Comparison of ENCODE assay signal across 8 mouse cellular contexts in genomic region chr7:13046084-13046483, GRCm38 (mm10). TPM values are rescaled to one million over a fixed set of nuclear protein-coding genes. Genes with fewer than 3 reads are reported as not detected.
A peak's percentile ranks its signal among the peaks of the same experiment; 100 is the strongest.
DNase-seq lines count a peak whose midpoint lies in the region; ATAC-seq and TF ChIP-seq lines count a peak whose summit lies in the region.

No protein-coding gene starts in this region.

- H3K4me1 ChIP-seq in ES-Bruce4 (ENCODE audit: control insufficient read depth, insufficient read depth, low read length): no peaks in the 10 kb centered on the region
- peaks cover 18% of the 10 kb centered on the region; the same call in 1 of the 2 replicates for H3K4me1 ChIP-seq in cerebellum, adult 2 months (ENCODE audit: control insufficient read depth, insufficient read depth, low read length)
- H3K4me1 ChIP-seq in kidney, embryonic 16.5 days (ENCODE audit: insufficient read depth, low read length): peaks cover 11% of the 10 kb centered on the region; the same call in 1 of the 2 replicates

- no peak overlapping the region for H3K4me2 ChIP-seq in kidney, embryonic 16.5 days (replicated peaks; ENCODE audit: low read depth, low read length)

- TF ChIP-seq EP300 in ES-Bruce4 (IDR thresholded peaks at IDR 0.05; ENCODE audit: insufficient read depth, low read depth, low read length): no peak

- H3K9ac ChIP-seq in ES-Bruce4 (ENCODE audit: low read depth, poor library complexity, severe bottlenecking): no peak overlapping the region
- H3K9ac ChIP-seq in kidney, embryonic 16.5 days (replicated peaks; ENCODE audit: low read length): no peak overlapping the region

- H3K9me3 ChIP-seq in ES-Bruce4 (replicated peaks; ENCODE audit: control insufficient read depth, insufficient read depth, low read length, poor library complexity, severe bottlenecking): no peaks in the 10 kb centered on the region
- H3K9me3 ChIP-seq in kidney, embryonic 16.5 days (ENCODE audit: low read length): no peaks in the 10 kb centered on the region

- peak; percentile 44 for ATAC-seq in kidney, embryonic 16.5 days (ENCODE audit: low FRiP score, low TSS enrichment)

- no peaks in the 10 kb centered on the region for H3K27me3 ChIP-seq in ES-Bruce4 (ENCODE audit: control insufficient read depth, insufficient read depth, low read length, poor library complexity, severe bottlenecking)
- no peaks in the 10 kb centered on the region for H3K27me3 ChIP-seq in cerebellum, adult 2 months (ENCODE audit: control insufficient read depth, insufficient read depth, low read length)
- peaks cover 29% of the 10 kb centered on the region for H3K27me3 ChIP-seq in kidney, embryonic 16.5 days (ENCODE audit: insufficient read depth, low read length)

- peak; percentile 64 for TF ChIP-seq CTCF in ES-Bruce4 (IDR thresholded peaks at IDR 0.05; ENCODE audit: low read depth, low read length)
- peak; percentile 69 for TF ChIP-seq CTCF in cerebellum, adult 2 months (IDR thresholded peaks at IDR 0.05; ENCODE audit: borderline replicate concordance, insufficient read depth, low read depth, low read length)

- TF ChIP-seq POLR2A in ES-Bruce4 (IDR thresholded peaks at IDR 0.05; ENCODE audit: insufficient read depth, low read length): no peak
- TF ChIP-seq POLR2A in cerebellum, adult 2 months (IDR thresholded peaks at IDR 0.05; ENCODE audit: borderline replicate concordance, insufficient read depth, low read length): no peak

- 5% methylated on average over 2 of the region's 2 CpGs for WGBS in cerebellum, adult 2 months
- WGBS in kidney, embryonic 16.5 days: 1% methylated on average over 2 of the region's 2 CpGs

- H3K27ac ChIP-seq in ES-Bruce4 (ENCODE audit: insufficient read depth, low read length): no peak overlapping the region
- H3K27ac ChIP-seq in cerebellum, adult 2 months (ENCODE audit: insufficient read depth, low read length): no peak overlapping the region
- H3K27ac ChIP-seq in kidney, embryonic 16.5 days (ENCODE audit: low read length): no peak overlapping the region

- peak; percentile 88 for DNase-seq in 416B (ENCODE audit: low read depth)
- DNase-seq in cerebellum, adult 2 months: peak; percentile 52 to 68
- peak; percentile 72 for DNase-seq in heart, adult 8-10 months (ENCODE audit: low spot score)
- DNase-seq in lung, postnatal 14 days: peak; percentile 77
- peak; percentile 32 for DNase-seq in spleen, adult 12 weeks (ENCODE audit: low spot score)
- no peak for DNase-seq in frontal cortex, postnatal 25 days (ENCODE audit: low spot score in 2 of 2)

- H3K36me3 ChIP-seq in ES-Bruce4 (ENCODE audit: control insufficient read depth, insufficient read depth, low read length, poor library complexity, severe bottlenecking): no peaks in the 10 kb centered on the region
- no peaks in the 10 kb centered on the region for H3K36me3 ChIP-seq in kidney, embryonic 16.5 days (ENCODE audit: insufficient read depth, low read length)

- no peak overlapping the region for H3K4me3 ChIP-seq in ES-Bruce4 (ENCODE audit: low read depth, low read length)
- no peak overlapping the region for H3K4me3 ChIP-seq in cerebellum, adult 2 months (replicated peaks; ENCODE audit: insufficient read depth, low read depth, low read length)
- no peak overlapping the region for H3K4me3 ChIP-seq in kidney, embryonic 16.5 days (ENCODE audit: low read length)

RNA-seq across cellular contexts. Expression of gene Ube2m, which starts 8.0 kb away (rescaled TPM):
- polyA plus RNA-seq in ES-Bruce4 (2011; ENCODE audit: insufficient read depth, insufficient read length, low read depth, missing spikeins): 195 and 239 TPM in 2 replicates
- polyA plus RNA-seq in cerebellum, adult 2 months (2012; rRNA removed): 376 and 405 TPM in 2 replicates
- 100 to 1,000 TPM; 204 to 216 (median 210) TPM for total RNA-seq in heart, adult 8-10 months (2022)
- polyA plus RNA-seq in kidney, embryonic 16.5 days (2015; fragmentation: Nextera tagmentation; extraction: Ambion mirVana): 30.4 and 54.9 TPM in 2 replicates

RNA-seq across cellular contexts. Expression of gene Mzf1, which starts 8.5 kb away (rescaled TPM):
- 0.90 and 0.93 TPM in 2 replicates for polyA plus RNA-seq in ES-Bruce4 (2011; ENCODE audit: insufficient read depth, insufficient read length, low read depth, missing spikeins)
- 4.6 TPM in 2 replicates for polyA plus RNA-seq in cerebellum, adult 2 months (2012; rRNA removed)
- under 1 TPM; 0.19 to 0.60 (median 0.29) TPM for total RNA-seq in heart, adult 8-10 months (2022)
- polyA plus RNA-seq in kidney, embryonic 16.5 days (2015; fragmentation: Nextera tagmentation; extraction: Ambion mirVana): 3.8 and 5.1 TPM in 2 replicates

RNA-seq across cellular contexts. Expression of gene Chmp2a, which starts 11.5 kb away (rescaled TPM):
- polyA plus RNA-seq in ES-Bruce4 (2011; ENCODE audit: insufficient read depth, insufficient read length, low read depth, missing spikeins): 153 and 159 TPM in 2 replicates
- polyA plus RNA-seq in cerebellum, adult 2 months (2012; rRNA removed): 258 and 264 TPM in 2 replicates
- 100 to 1,000 TPM; 142 to 153 (median 147) TPM for total RNA-seq in heart, adult 8-10 months (2022)
- polyA plus RNA-seq in kidney, embryonic 16.5 days (2015; fragmentation: Nextera tagmentation; extraction: Ambion mirVana): 159 and 162 TPM in 2 replicates

RNA-seq across cellular contexts. Expression of gene Zbtb45, which starts 36.2 kb away (rescaled TPM):
- polyA plus RNA-seq in ES-Bruce4 (2011; ENCODE audit: insufficient read depth, insufficient read length, low read depth, missing spikeins): 14.0 and 22.7 TPM in 2 replicates
- polyA plus RNA-seq in cerebellum, adult 2 months (2012; rRNA removed): 31.9 and 33.5 TPM in 2 replicates
- 10 to 100 TPM in 1 of 4 experiments, 1 to 10 TPM in 3; 6.9 to 11.3 (median 7.2) TPM for total RNA-seq in heart, adult 8-10 months (2022)
- 28.3 and 29.2 TPM in 2 replicates for polyA plus RNA-seq in kidney, embryonic 16.5 days (2015; fragmentation: Nextera tagmentation; extraction: Ambion mirVana)

RNA-seq across cellular contexts. Expression of gene Trim28, which starts 47.2 kb away (rescaled TPM):
- 1,087 and 1,151 TPM in 2 replicates for polyA plus RNA-seq in ES-Bruce4 (2011; ENCODE audit: insufficient read depth, insufficient read length, low read depth, missing spikeins)
- polyA plus RNA-seq in cerebellum, adult 2 months (2012; rRNA removed): 250 and 266 TPM in 2 replicates
- 10 to 100 TPM; 77.8 to 92.6 (median 83.6) TPM for total RNA-seq in heart, adult 8-10 months (2022)
- 245 TPM in 2 replicates for polyA plus RNA-seq in kidney, embryonic 16.5 days (2015; fragmentation: Nextera tagmentation; extraction: Ambion mirVana)

Comparison
In these comparisons a context has a peak if more than half of its experiments do, and no peak if none do; other contexts are left out.
1. DNase-seq: peak in 416B (single experiment), cerebellum, adult 2 months (2 of 2), heart, adult 8-10 months (single experiment), lung, postnatal 14 days (single experiment) and spleen, adult 12 weeks (single experiment); none in frontal cortex, postnatal 25 days (0 of 2).